Mouse (Mus musculus): ENCODE data around the gene Klc4. TPM values are rescaled to one million over a fixed set of nuclear protein-coding genes. Genes with fewer than 3 reads are reported as not detected.

Gene Klc4
- total RNA-seq, 2 experiments from 2014 or later, result 18.9 TPM

GRCm38 (mm10) chr17:46619683-46620357, 26.0 kb downstream of the Klc4 start:
- no peak for DNase-seq

GRCm38 (mm10) chr17:46618769-46619682, 26.8 kb downstream of the Klc4 start:
- no peak for DNase-seq

DNA sequence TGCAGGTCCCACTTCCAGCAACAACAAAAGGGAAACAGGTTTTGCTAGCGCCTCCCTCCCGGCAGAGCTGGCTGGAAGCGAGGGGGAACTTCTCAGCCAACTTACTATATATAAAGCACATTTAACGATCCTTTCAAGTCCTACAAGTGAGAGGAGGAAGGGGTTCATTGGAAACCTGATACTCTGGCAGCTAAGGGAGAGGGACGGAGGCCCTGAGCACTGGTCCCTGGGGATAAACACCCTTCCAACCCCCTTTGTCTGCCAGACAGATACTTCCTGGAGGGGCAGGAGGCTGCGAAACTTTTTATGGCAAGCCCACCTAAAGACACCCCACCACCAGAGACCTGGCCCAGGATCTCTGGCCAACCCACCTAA, 27.4 kb downstream of the Klc4 start:
- DNase-seq, result no peak

- no peak for DNase-seq
Measured at GRCm38 (mm10) chr17:46617799-46618198, 28.0 kb downstream of the Klc4 start.

GRCm38 (mm10) chr17:46613229-46613628, 32.6 kb downstream of the Klc4 start:
- DNase-seq, result no peak

DNA sequence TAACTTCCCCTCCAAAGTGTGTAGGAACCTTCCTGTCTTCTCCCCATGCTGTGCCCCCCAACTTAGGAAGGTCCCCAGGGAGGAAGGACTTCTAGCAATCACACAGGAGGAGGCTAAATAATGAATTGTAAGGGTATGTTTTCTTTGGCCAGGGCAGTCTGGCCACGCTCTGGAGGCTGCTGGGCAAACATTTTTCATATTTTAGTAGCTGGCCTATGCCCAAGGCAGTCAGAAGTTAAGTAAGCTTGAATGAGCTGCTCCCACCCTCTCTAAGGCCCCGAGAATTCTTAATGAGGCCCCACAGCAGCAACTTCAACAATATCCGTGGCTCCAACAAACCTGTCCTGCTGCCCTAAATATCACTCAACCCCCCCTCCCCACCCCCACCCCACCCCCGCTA, 33.0 kb downstream of the Klc4 start:
- no peak for DNase-seq

DNA sequence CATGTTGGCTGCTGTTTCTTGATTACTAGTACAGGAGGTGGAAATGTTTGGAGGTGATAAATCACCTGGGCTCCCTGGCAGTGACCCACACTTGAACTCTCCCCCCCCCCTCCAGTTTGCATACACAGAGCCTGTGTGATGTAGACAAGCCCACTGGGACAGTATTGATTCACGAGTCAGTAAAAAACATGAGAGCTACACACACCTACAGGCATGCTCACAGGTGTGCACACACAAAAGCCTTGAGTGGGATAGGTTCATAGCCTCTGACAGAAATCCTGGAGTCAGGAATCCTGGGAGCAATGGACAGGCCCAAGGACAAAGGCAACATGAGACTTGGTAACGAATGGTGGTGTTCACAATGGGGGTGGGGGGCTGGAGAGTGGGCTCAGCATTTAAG, 33.6 kb downstream of the Klc4 start:
- no peak for DNase-seq

DNA sequence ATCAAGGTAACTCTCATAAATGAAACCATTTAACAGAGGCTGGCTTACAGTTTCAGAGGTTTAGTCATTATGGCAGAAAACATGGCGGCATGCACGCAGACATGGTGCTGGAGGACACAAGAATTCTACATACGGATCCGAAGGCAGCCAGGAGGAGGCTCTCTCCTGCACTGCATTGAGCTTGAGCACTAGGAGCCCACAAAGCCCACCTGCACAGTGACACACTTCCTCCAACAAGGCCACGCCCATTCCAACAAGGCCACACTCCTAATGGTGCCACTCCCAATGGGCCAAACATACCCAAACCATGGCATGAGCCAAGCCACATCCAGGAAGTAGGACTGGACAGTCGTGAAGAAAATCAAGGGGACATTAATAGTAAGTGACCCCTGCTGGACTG, 34.5 kb downstream of the Klc4 start:
- no peak for DNase-seq

- DNase-seq, result no peak
Measured at GRCm38 (mm10) chr17:46609721-46610514, 35.9 kb downstream of the Klc4 start.

DNA sequence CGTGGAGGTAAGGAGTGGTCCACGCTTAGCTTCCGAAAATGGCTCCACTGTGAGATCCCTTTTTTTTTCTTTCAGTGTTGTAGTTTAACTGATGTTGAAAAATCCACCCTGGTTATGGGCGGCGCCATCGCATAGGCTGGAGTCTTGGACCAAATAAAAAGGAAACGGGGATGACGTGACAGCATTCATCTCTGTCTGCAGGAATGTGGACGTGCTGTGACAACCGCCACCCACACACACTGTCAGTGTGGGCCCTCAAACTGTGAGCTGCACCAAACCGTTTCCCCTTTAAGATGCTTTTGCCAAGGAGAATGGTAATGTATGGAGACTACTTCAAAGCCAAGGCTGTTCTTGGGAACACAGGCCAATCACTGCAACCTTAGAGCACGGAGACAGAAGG, 39.8 kb downstream of the Klc4 start:
- no peak for DNase-seq

GRCm38 (mm10) chr17:46605126-46605525, 40.7 kb downstream of the Klc4 start:
- DNase-seq, result no peak

GRCm38 (mm10) chr17:46603229-46603628, 42.6 kb downstream of the Klc4 start:
- no peak for DNase-seq

DNA sequence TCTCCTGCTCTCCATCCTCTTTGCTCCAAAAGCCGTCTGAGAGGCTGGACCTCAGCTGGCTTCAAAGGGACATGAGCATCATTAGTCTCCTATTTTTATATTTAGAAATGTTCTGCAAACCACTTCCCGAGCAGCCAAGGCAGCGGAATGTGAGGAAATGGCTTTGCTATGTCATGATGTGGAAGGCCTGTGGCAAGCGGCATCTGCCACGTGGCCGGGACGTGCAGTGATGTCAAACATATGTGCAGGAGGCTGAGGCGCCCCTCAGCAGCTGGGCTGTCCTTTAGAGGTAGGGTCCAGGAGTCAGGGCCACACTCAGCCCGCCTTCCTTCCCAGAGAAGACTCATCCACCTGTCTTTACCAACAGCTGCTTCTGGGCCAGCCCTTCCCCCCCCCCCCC, 43.6 kb downstream of the Klc4 start:
- DNase-seq, result peak; percentile 42

GRCm38 (mm10) chr17:46600569-46600968, 45.3 kb downstream of the Klc4 start:
- DNase-seq, result no peak

- DNase-seq, result no peak
Measured at GRCm38 (mm10) chr17:46598963-46599362, 46.9 kb downstream of the Klc4 start.

GRCm38 (mm10) chr17:46597956-46598355, 47.9 kb downstream of the Klc4 start:
- no peak for DNase-seq

GRCm38 (mm10) chr17:46595336-46595735, 50.5 kb downstream of the Klc4 start:
- DNase-seq, result no peak

GRCm38 (mm10) chr17:46594606-46595005, 51.2 kb downstream of the Klc4 start:
- no peak for DNase-seq

DNA sequence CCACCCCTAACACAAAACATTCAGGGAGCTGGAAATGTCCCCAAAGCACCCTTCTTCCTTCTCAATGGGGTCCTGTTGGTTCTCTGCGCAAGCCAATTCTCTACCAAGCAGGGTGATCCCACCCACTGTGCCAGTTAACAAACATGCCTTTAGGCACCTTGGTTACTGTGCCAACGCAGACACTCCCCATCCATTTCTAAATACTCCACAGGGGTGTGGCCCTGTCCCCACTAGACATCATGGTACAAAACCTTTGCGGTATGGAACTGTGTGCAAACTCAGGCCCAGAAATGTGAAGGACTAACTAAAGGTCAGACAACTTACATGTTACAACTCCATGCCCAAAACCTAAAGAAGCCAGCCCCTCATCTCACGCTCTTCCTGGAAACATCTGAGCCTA, 52.7 kb downstream of the Klc4 start:
- DNase-seq, result no peak

GRCm38 (mm10) chr17:46591406-46591805, 54.4 kb downstream of the Klc4 start:
- DNase-seq, result peak; percentile 30

DNA sequence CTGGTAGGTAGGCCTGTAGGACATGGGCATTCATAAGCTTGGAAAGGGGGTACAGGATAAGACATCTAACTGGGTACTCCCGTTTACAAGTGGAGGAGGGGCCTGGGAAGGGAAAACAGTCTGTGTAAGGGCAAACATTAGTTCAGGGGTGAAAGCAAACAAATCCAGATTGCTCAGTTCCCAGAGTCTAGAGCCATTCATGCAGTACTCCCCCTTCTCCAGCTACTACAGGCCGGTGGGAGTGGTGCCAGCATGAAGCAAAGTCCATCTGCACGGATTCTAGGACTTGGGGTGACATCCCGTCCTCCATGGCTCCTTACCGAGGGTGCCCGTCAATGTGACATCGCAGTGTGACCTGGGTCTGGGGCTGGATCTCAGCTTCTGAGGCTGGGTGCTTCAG, 55.4 kb downstream of the Klc4 start:
- no peak for DNase-seq

GRCm38 (mm10) chr17:46589635-46590314, 56.0 kb downstream of the Klc4 start:
- no peak for DNase-seq

DNA sequence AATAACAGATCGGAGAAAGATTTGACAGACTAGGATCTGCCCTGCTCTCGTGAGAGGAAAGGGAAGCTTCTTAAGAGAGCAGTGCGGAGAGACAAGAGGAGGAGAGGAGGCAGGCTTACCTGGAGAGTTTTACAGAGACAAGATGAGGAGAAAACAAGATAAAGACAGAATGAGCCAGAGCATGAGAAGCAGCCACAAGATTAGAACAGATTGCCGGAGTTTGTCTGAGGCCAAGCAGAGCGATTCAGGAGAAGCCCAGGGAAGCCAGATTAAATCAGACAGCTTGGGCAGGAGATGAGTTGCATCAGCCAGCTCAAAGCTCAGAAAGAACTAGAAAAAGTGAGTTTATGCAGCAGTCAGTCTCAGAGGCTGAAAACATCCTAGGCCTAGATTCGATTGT, 56.9 kb downstream of the Klc4 start:
- DNase-seq, result no peak
